Mouse (Mus musculus) thymus, postnatal 14 days (tissue): Measurements from ENCODE around the gene Zfp949.
"Not testable (repeated sequence)": the region's sequence is repeated elsewhere in the genome, so short reads cannot be mapped to it uniquely, and the experiment has no call there.

Source experiments
- DNase-seq: peaks from one replicate; pipeline ENCODE4 v3.0.0; 2021

The Zfp949 gene

GRCm38 (mm10) chr9:88542816-88543215, 5.0 kb upstream of the Zfp949 start:
- DNase-seq, result peak; percentile 16

- DNase-seq, result no peak
These were observed 2.3 kb upstream of the Zfp949 start for GRCm38 (mm10) chr9:88545534-88545933.

- peak; percentile 65 for DNase-seq
These were observed 1.7 kb upstream of the Zfp949 start for GRCm38 (mm10) chr9:88546166-88546565.

GRCm38 (mm10) chr9:88546657-88547056, 1.2 kb upstream of the Zfp949 start:
- DNase-seq, result no peak

GRCm38 (mm10) chr9:88547270-88547669, 550 bp upstream of the Zfp949 start:
- peak; percentile 56 for DNase-seq

- no peak for DNase-seq
These were observed 760 bp downstream of the Zfp949 start for GRCm38 (mm10) chr9:88548614-88548945.

- no peak for DNase-seq
These were observed 5.3 kb downstream of the Zfp949 start for GRCm38 (mm10) chr9:88553071-88553470.

- DNase-seq, result no peak
These were observed 10.3 kb downstream of the Zfp949 start for GRCm38 (mm10) chr9:88558146-88558545.

- DNase-seq, result not testable (repeated sequence)
These were observed 13.7 kb downstream of the Zfp949 start for GRCm38 (mm10) chr9:88561476-88561875.

- DNase-seq, result not testable (repeated sequence)
These were observed 22.7 kb downstream of the Zfp949 start for GRCm38 (mm10) chr9:88570471-88570870.

GRCm38 (mm10) chr9:88580591-88580990, 32.8 kb downstream of the Zfp949 start, which contains the start of gene Trim43a:
Gene Trim43a, plus strand, starts transcription at chr9:88580891.
- not testable (repeated sequence) for DNase-seq

GRCm38 (mm10) chr9:88593708-88594107, 45.9 kb downstream of the Zfp949 start:
- not testable (repeated sequence) for DNase-seq

GRCm38 (mm10) chr9:88599206-88600162, 51.7 kb downstream of the Zfp949 start:
- peak; percentile 95 for DNase-seq
